Mouse (Mus musculus) stomach, embryonic 16.5 days (tissue): Measurements from ENCODE around the gene Fxyd7. TPM values are rescaled to one million over a fixed set of nuclear protein-coding genes. Genes with fewer than 3 reads are reported as not detected.

Experiments
- ATAC-seq: fragments of 200-750 bp; cut with Nextera tagmentation; 2 replicates; pipeline ENCODE4 v1.8.0; 2017; ENCODE audit warnings: moderate number of reproducible peaks, moderate TSS enrichment; ENCODE audit not compliant: insufficient read depth, low FRiP score
- H3K27ac ChIP-seq: fragments of 300-500 bp; sonication (generic); 2 replicates; pipeline ENCODE4 v1.5.1; 2014; ENCODE audit warnings: low read length
- H3K27me3 ChIP-seq: fragments of 300-500 bp; sonication (generic); 2 replicates; pipeline ENCODE4 v1.6.1; 2014; ENCODE audit warnings: low read length, control low read depth, mixed read lengths; ENCODE audit not compliant: control insufficient read depth, insufficient read depth
- H3K36me3 ChIP-seq: fragments of 300-500 bp; sonication (generic); 2 replicates; pipeline ENCODE4 v1.6.1; 2014; ENCODE audit warnings: low read length; ENCODE audit not compliant: control insufficient read depth, insufficient read depth
- H3K4me1 ChIP-seq: fragments of 300-500 bp; sonication (generic); 2 replicates; pipeline ENCODE4 v1.6.1; 2014; ENCODE audit warnings: low read length, control low read depth, mixed read lengths; ENCODE audit not compliant: control insufficient read depth, insufficient read depth
- H3K4me2 ChIP-seq: fragments of 300-500 bp; sonication (generic); 2 replicates; pipeline ENCODE4 v1.6.1; 2014; ENCODE audit warnings: low read depth, low read length, mixed read lengths
- H3K4me3 ChIP-seq: fragments of 300-500 bp; sonication (generic); replicated peaks from 2 replicates; pipeline ENCODE4 v1.5.1; 2014; ENCODE audit warnings: mild to moderate bottlenecking, low read length
- H3K9ac ChIP-seq: fragments of 300-500 bp; sonication (generic); 2 replicates; pipeline ENCODE4 v1.6.1; 2014; ENCODE audit warnings: low read length
- H3K9me3 ChIP-seq: fragments of 300-500 bp; sonication (generic); replicated peaks from 2 replicates; pipeline ENCODE4 v1.6.1; 2016; ENCODE audit warnings: low read length, control low read depth; ENCODE audit not compliant: control insufficient read depth
- WGBS: fragments of 180-500 bp; shearing (Covaris S2); extraction: QIAGEN DNeasy Blood & Tissue Kit; methylation state at CpG from one replicate; pipeline ENCODE4 v1.1.7; 2014; 5-methylcytosine and 5-hydroxymethylcytosine counted together
- polyA plus RNA-seq: library from polyadenylated mRNA; unstranded; fragments of >200 nt; fragmentation: Nextera tagmentation; extraction: Ambion mirVana; gene quantifications from 2 replicates; pipeline ENCODE4 v1.2.1, GENCODE M21; 2015

The Fxyd7 gene
- polyA plus RNA-seq, 1 experiment from 2014 or later: 25.8 TPM

DNA sequence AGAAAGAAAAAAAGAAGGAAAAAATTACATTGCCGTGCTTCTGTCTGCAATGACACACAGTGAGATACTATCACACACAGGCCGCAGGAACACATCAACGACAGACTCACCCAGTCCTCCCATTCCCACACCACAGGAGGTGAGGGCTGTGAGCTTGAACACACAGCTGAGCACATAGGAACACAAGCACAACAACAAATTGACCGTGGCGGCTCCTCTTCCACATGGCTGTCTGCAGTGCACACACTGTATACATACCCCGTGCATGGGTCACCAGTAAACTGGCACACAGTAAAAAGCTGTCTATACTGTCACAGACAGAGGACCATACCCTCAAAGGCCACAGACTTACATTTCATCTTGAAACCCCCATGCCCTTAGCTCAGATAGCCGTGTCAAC is 5.2 kb upstream of the Fxyd7 start:
- Histone ChIP-seq H3K27ac (0 out of 2 replicates have a peak overlapping the region, but pooled peaks have one; percentile 48), H3K27me3 (peaks cover 21% of the 10 kb centered on the region), H3K9ac (no peak overlapping the region), H3K9me3 (no peaks in the 10 kb centered on the region), H3K4me3 (no peak overlapping the region), H3K36me3 (no peaks in the 10 kb centered on the region), H3K4me2 (no peak overlapping the region), H3K4me1 (peaks cover 23% of the 10 kb centered on the region)
- no peak for ATAC-seq
- 72% methylated on average over 7 of the region's 7 CpGs for WGBS

DNA sequence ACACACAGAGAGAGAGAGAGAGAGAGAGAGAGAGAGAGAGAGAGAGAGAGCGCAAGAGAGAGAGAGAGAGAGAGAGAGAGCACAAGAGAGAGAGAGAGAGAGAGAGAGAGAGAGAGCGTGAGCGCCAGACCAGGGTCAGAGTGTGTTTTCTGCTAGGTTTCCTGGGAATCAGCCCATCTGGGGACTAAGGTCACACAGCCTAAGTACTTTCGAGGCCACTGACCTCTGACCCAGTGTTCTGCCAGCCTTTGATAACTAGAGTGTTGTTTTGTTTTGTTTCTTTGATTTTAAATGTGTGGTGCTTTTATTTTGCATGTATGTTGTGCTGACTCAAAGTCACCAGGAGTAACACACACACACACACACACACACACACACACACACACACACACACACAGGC is 4.6 kb upstream of the Fxyd7 start:
- ATAC-seq: no peak
- WGBS: 22% methylated on average over 3 of the region's 4 CpGs
- H3K4me2 ChIP-seq: peak overlapping the region; percentile 53; the same call in 1 of the 2 replicates

DNA sequence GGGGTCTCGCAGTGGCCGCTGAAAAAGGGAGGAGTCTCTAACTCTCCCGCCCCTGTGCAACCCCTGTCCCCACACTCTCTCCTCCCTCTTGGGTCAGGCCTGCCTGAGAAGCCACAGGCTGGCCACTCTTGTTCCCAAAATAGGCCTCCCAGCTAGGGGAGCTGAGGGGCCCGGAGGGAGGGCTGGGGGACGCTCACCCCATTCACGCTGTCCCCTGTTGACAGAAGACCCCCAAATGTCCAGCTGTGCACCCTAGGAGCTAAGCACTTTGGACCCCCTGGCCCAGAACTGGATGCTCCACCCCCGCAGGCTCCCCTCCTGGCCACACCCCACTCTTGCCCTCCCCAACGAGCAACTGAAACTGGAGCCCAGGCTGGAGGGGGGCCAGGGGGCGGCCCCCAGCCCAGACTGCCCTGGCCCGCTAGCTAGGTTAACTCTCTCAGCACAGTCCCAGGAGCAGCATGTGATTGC is 4.1 kb upstream of the Fxyd7 start:
- peak overlapping the region; percentile 65 for H3K9ac ChIP-seq
- no peaks in the 10 kb centered on the region for H3K9me3 ChIP-seq
- no peaks in the 10 kb centered on the region for H3K36me3 ChIP-seq
- H3K4me2 ChIP-seq: peak overlapping the region; percentile 53
- peak overlapping the region; percentile 86 for H3K27ac ChIP-seq
- peaks cover 31% of the 10 kb centered on the region for H3K27me3 ChIP-seq
- peaks cover 34% of the 10 kb centered on the region for H3K4me1 ChIP-seq
- 7% methylated on average over 10 of the region's 10 CpGs for WGBS
- peak overlapping the region; percentile 49 for H3K4me3 ChIP-seq
- peak; percentile 86 for ATAC-seq

More for the DNA sequence above, 4.6 kb upstream of the Fxyd7 start:
- Histone ChIP-seq H3K9ac (no peak overlapping the region), H3K4me3 (no peak overlapping the region), H3K36me3 (no peaks in the 10 kb centered on the region), H3K27ac (peak overlapping the region; percentile 48; the same call in 1 of the 2 replicates), H3K27me3 (peaks cover 27% of the 10 kb centered on the region), H3K4me1 (peaks cover 29% of the 10 kb centered on the region), H3K9me3 (no peaks in the 10 kb centered on the region)

DNA sequence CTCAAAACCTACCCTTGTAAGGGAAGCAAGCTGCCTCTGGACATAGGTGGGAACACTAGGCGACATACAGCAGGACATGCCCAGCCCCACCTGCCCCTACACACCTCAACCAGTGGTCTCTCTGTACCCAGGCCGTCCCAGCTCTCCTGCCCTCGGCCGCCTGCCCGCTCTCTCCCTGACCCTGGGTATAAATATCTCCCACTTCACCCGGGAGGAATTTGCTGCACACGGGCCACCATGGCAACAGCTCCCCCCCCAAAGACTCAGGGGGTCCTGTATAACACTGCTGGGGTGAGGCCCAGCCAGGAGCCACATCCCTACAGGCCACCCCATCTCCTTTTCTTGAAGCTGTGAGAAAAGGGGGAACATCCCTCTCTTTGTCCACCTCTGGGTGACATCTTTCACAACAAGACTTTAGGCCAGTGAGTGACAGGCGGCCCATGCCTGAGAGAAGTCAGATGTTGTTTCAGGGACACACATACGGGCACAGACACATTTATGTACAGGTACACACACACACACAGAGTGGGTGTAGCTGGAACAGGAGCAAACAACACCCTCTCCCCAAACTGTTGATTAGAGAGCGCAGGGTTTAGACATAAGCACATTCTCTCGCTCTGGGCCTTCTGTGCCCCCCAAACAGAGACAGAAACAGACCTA is 3.5 kb upstream of the Fxyd7 start:
- H3K4me2 ChIP-seq: peak overlapping the region; percentile 53
- no peaks in the 10 kb centered on the region for H3K9me3 ChIP-seq
- peak overlapping the region; percentile 86 for H3K27ac ChIP-seq
- peaks cover 40% of the 10 kb centered on the region for H3K4me1 ChIP-seq
- H3K36me3 ChIP-seq: no peaks in the 10 kb centered on the region
- H3K27me3 ChIP-seq: peaks cover 37% of the 10 kb centered on the region
- H3K9ac ChIP-seq: peak overlapping the region; percentile 65
- 39% methylated on average over 11 of the region's 11 CpGs for WGBS
- H3K4me3 ChIP-seq: peak overlapping the region; percentile 49
- ATAC-seq: no peak

DNA sequence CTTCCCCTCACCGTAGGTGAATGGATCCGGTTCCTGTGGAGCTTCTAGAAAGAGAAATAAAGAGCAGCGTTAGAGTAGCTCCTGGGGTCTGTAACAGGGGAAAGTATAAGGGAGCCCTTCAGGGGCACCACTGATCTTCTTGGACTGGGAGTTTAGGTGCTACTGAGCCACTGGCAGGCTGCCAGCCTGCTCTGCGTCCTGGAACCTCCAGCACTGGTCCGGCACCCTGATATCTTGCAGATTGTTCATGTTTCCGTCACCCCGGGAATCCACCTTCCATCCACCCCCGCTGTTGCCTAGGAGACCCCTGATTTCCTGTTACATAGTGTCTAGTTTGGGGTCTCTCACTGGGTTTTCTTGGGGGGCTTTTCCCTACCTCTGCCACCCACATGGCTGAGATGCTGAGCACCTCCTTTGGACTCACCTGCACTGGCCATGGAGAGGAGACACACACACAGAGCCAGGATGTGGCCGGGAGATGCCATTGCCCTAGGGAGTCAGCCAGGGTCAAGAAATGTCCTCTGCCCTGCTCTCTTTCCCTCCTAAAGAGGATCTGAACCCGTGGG is 2.7 kb upstream of the Fxyd7 start:
- no peak for ATAC-seq
- Histone ChIP-seq H3K4me2 (peak overlapping the region; percentile 53), H3K36me3 (no peaks in the 10 kb centered on the region), H3K4me1 (peaks cover 39% of the 10 kb centered on the region), H3K4me3 (no peak overlapping the region), H3K27ac (0 out of 2 replicates have a peak overlapping the region, but pooled peaks have one; percentile 19), H3K27me3 (peaks cover 45% of the 10 kb centered on the region), H3K9ac (0 out of 2 replicates have a peak overlapping the region, but pooled peaks have one; percentile 43), H3K9me3 (no peaks in the 10 kb centered on the region)
- WGBS: 36% methylated on average over 10 of the region's 10 CpGs

DNA sequence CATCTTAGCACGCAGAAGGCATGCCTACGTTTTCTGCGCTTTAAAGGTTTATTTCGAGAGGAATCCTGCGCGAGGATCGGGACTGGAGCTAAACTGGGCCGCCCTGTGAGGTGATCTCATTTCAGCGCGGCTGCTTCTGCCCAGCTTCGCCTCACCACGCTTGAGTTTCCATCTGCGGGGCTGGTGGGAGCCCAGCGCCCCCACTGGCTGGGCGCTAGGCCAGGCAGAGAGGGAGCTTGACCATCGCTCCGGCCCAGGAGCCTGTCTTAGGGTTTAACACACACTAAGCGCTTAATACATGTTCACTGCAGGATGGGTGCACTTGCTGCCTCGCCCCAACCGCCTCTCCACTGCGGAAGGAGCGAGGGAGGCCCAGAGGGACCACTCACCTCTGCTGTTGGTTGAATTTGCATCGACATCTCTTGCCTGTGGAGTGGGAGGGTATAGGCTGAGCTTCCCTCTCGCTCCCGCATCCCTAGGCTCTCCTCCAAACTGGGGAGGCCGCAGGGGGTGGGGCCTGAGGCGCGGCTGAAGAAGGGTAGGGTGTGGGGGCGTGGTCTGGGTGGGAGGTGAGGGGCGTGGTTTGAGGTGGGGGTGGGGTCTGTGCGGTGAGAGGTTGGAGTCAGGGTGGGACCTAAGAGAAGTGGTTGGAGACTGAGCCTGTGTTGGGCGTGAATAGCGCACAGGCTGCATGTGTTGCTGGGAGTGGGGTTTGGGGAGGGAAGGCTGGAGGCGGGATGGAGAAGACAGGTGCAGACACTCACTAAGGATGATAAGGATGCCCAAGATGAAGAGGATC is 1.6 kb upstream of the Fxyd7 start:
- H3K9ac ChIP-seq: peak overlapping the region; percentile 34
- ATAC-seq: peak; percentile 51; the same call in 1 of the 2 replicates
- no peak overlapping the region for H3K27ac ChIP-seq
- WGBS: 4% methylated on average over 34 of the region's 34 CpGs
- peak overlapping the region; percentile 45 for H3K4me2 ChIP-seq
- H3K4me1 ChIP-seq: peaks cover 37% of the 10 kb centered on the region
- peaks cover 45% of the 10 kb centered on the region for H3K27me3 ChIP-seq
- no peaks in the 10 kb centered on the region for H3K9me3 ChIP-seq
- H3K4me3 ChIP-seq: peak overlapping the region; percentile 22
- no peaks in the 10 kb centered on the region for H3K36me3 ChIP-seq

DNA sequence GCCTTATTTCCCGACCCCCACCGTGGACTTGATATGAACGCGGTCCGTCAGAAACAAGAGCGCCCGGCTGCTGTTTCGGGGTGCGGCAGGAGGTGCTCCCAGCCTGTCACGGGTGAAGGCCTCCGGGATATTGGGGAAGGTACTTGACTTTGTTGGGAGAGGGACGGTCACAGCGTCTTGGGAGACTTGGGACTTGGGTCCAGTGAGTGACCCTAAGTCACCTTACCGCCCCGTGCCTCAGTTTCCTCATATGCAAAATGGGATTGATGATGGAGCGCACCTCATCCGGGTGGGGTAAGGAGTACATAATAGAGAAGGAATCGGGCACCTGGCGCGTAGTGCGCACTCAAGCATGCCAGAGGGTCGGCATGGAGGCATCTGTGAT is 976 bp upstream of the Fxyd7 start:
- WGBS: 8% methylated on average over 22 of the region's 22 CpGs
- Histone ChIP-seq H3K27ac (no peak overlapping the region), H3K4me3 (peak overlapping the region; percentile 22), H3K36me3 (no peaks in the 10 kb centered on the region), H3K9me3 (no peaks in the 10 kb centered on the region), H3K9ac (peak overlapping the region; percentile 34), H3K27me3 (peaks cover 45% of the 10 kb centered on the region), H3K4me1 (peaks cover 37% of the 10 kb centered on the region), H3K4me2 (peak overlapping the region; percentile 45)
- ATAC-seq: no peak

DNA sequence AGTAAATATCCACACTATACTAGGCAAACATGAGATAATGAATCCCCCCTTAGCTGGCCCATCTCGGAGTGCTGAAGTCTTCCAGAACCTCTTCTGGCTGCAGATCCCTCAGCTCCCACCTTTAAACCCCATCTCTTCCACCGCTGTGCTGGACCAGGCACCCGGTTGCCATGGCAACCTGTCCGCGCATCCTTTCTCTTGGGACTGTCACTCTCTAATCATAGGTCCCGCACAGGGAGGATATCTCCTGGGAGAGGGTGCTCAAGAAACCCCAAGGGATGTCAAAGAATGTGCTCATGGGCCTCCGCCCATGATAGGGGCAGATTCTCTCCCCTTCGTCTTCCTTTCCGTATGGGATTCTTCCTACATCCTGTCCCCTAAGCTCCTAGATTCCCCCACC is 346 bp downstream of the Fxyd7 start:
- Histone ChIP-seq H3K4me1 (peaks cover 37% of the 10 kb centered on the region), H3K27ac (no peak overlapping the region), H3K27me3 (peaks cover 45% of the 10 kb centered on the region), H3K9ac (peak overlapping the region; percentile 42; the same call in 1 of the 2 replicates), H3K4me2 (peak overlapping the region; percentile 51), H3K36me3 (no peaks in the 10 kb centered on the region), H3K9me3 (no peaks in the 10 kb centered on the region), H3K4me3 (peak overlapping the region; percentile 33)
- 5% methylated on average over 9 of the region's 9 CpGs for WGBS
- ATAC-seq: no peak
